Mouse (Mus musculus): ENCODE results near the gene Klk1b1.
"Not testable (repeated sequence)": the region's sequence is repeated elsewhere in the genome, so short reads cannot be mapped to it uniquely, and the experiment has no call there.

Gene Klk1b1

DNA sequence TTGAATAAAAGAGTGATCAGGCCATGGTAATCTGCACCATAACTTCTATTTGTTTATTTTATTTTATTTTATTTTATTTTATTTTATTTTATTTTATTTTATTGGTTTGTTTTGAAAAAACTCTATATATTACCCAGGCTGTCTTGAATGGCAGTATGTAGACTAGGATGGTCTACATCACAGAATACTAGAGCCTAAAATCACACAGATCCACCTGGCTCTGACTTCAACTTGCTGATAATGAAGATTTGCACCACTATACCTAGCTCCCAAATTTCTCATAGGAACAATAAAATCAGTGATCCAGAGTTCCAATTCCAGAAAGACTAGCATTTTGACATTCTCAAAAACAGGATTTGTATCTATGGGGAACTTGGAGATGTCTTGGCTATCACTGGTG lies 45.3 kb downstream of the Klk1b1 start, which contains the start of gene Klk1b26:
Gene Klk1b26, plus strand, starts transcription at position 301 of the 400 bp plus-strand sequence.
- not testable (repeated sequence) for DNase-seq

DNA sequence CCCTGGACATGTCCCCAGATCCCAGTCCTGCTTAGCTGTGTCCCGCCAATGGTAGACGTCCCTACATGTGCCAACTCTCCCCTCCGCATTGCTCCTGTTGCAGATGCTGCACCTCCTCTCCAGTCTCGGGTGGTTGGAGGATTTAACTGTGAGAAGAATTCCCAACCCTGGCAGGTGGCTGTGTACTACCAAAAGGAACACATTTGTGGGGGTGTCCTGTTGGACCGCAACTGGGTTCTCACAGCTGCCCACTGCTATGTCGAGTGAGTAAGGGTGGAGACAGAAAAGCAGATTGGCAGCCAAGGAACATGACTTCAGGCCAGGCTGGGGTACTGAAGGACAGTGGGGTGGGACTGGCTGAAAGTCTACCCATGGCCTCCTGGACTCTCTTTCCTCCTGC lies 48.1 kb downstream of the Klk1b1 start:
- not testable (repeated sequence) for DNase-seq

GRCm38 (mm10) chr7:44015071-44015470 lies 48.5 kb downstream of the Klk1b1 start:
- DNase-seq = no peak

All from embryo, embryonic 11 days (tissue).